Mouse (Mus musculus) cerebellum, adult 2 months (tissue): ENCODE results near the gene Cc2d2b.

Experiments used
- CTCF ChIP-seq: fragments of 200-500 bp; IDR thresholded peaks from 2 replicates; pipeline ENCODE4 v1.5.1; 2011; ENCODE audit warnings: low read depth, mild to moderate bottlenecking, control low read depth, low read length, moderate library complexity, borderline replicate concordance; ENCODE audit not compliant: insufficient read depth
- POLR2A ChIP-seq: fragments of 200-500 bp; IDR thresholded peaks from 2 replicates; pipeline ENCODE4 v1.6.1; 2011; ENCODE audit warnings: low read length, control low read depth, borderline replicate concordance; ENCODE audit not compliant: insufficient read depth

DNA sequence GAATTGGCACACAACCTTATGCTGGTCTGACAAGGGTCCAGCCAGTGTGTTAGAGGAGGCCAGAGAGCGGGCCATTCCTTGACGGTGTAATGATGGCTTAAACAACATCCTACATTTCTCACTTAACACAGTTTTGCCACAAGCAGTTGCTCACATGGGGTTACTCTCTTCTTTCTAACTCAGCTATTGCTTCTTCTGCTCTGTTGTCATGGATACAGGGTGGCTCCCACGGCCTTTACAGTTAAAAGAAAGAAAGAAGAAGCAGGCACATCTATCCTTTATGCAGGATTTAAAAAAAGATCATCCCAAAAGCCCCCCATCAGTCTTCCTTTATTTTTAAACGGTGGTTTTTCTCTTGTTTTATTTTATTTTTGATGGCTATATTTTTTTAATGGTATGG lies 14.7 kb upstream of the Cc2d2b start:
- TF ChIP-seq CTCF (no peak), POLR2A (no peak)
